Mouse (Mus musculus) adrenal gland, postnatal 25 days (tissue): ENCODE results near the gene Olfr464. TPM values are rescaled to one million over a fixed set of nuclear protein-coding genes. Genes with fewer than 3 reads are reported as not detected.

ENCODE experiments used
- total RNA-seq: library from RNA; stranded (reverse); gene quantifications from 2 replicates; pipeline ENCODE4 v1.2.3, GENCODE M21; 2021

The Olfr464 gene
- total RNA-seq, 1 experiment from 2014 or later: not detected

Other genes starting within 250 kb of the Olfr464 start
- 59.0 and 84.6 TPM in 2 replicates for gene Supt4a, start 183.4 kb downstream of the Olfr464 start, total RNA-seq
- gene Tspoap1, start 160.4 kb downstream of the Olfr464 start, total RNA-seq: 7.4 and 9.4 TPM in 2 replicates
- gene Mpo, start 127.4 kb downstream of the Olfr464 start, total RNA-seq: not detected in 2 replicates
- not detected in 2 replicates for gene Lpo, start 92.7 kb downstream of the Olfr464 start, total RNA-seq
- gene Mks1, start 67.8 kb downstream of the Olfr464 start, total RNA-seq: 12.1 and 15.6 TPM in 2 replicates
- not detected in 2 replicates for gene Epx, start 45.4 kb downstream of the Olfr464 start, total RNA-seq
- not detected in 2 replicates for gene Olfr462, start 28.7 kb downstream of the Olfr464 start, total RNA-seq
- gene Olfr463, start 23.6 kb downstream of the Olfr464 start, total RNA-seq: not detected in 2 replicates
- 213 TPM in 2 replicates for gene Dynll2, start 66.6 kb upstream of the Olfr464 start, total RNA-seq
- gene Srsf1, start 126.4 kb upstream of the Olfr464 start, total RNA-seq: 226 and 298 TPM in 2 replicates
- gene Vezf1, start 147.3 kb upstream of the Olfr464 start, total RNA-seq: 45.8 and 51.8 TPM in 2 replicates
- gene Cuedc1, start 177.1 kb upstream of the Olfr464 start, total RNA-seq: 50.7 and 68.6 TPM in 2 replicates